Comparison of ENCODE assay signal across 8 mouse cellular contexts in the genomic region with DNA sequence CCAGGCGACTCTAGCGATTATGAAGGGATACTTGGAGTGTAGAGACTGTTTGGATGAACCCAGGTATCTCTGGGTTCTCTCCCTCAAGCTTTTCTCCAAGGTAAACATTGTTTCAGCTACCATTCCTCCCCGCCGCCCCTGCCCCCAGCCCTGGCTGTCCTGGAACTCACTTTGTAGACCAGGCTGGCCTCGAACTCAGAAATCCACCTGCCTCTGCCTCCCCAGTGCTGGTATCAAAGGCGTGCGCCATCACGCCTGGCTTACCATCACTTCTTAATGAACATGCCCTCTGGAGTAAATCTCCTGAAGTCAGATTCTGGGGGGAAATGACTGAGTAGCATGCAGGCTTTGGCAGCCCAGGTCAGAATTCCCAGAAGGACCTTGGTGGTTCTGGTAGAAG. TPM values are rescaled to one million over a fixed set of nuclear protein-coding genes. Genes with fewer than 3 reads are reported as not detected.
A peak's percentile ranks its signal among the peaks of the same experiment; 100 is the strongest.
DNase-seq lines count a peak whose midpoint lies in the region; ATAC-seq and TF ChIP-seq lines count a peak whose summit lies in the region.

A gene (minus strand): TSS at position 293 of the 400 bp plus-strand sequence.

- H3K27me3 ChIP-seq in lung, embryonic 14.5 days (ENCODE audit: insufficient read depth, low read length), result no peaks in the 10 kb centered on the region
- H3K27me3 ChIP-seq in heart, adult 2 months (ENCODE audit: control insufficient read depth, insufficient read depth, low read length), result no peaks in the 10 kb centered on the region
- no peaks in the 10 kb centered on the region for H3K27me3 ChIP-seq in midbrain, embryonic 14.5 days (ENCODE audit: control insufficient read depth, insufficient read depth, low read length)

- no peak for TF ChIP-seq POLR2A in heart, adult 2 months (IDR thresholded peaks at IDR 0.05; ENCODE audit: insufficient read depth, low read depth, low read length)

- intact Hi-C loops in heart, adult 2 months (cut with DNase I), result no loop called here

- no peak for TF ChIP-seq CTCF in lung, embryonic 14.5 days (IDR thresholded peaks at IDR 0.05; ENCODE audit: low read depth)
- no peak for TF ChIP-seq CTCF in heart, adult 2 months (IDR thresholded peaks at IDR 0.05)

- WGBS in lung, embryonic 14.5 days, result 45% methylated on average over 8 of the region's 8 CpGs
- WGBS in heart, adult 2 months, result 30% methylated on average over 8 of the region's 8 CpGs
- 59% methylated on average over 8 of the region's 8 CpGs for WGBS in midbrain, embryonic 14.5 days

- no peak for TF ChIP-seq EP300 in heart, adult 2 months (IDR thresholded peaks at IDR 0.05; ENCODE audit: insufficient read depth, low read depth, low read length)

- peak within 1 kb of the TSS; percentile 67 for H3K4me2 ChIP-seq in lung, embryonic 14.5 days
- H3K4me2 ChIP-seq in midbrain, embryonic 14.5 days (ENCODE audit: low read length), result peak within 1 kb of the TSS; percentile 80

- peaks cover 47% of the 10 kb centered on the region for H3K36me3 ChIP-seq in lung, embryonic 14.5 days (ENCODE audit: insufficient read depth)
- H3K36me3 ChIP-seq in heart, adult 2 months (ENCODE audit: control insufficient read depth, insufficient read depth, low read length), result peaks cover 3% of the 10 kb centered on the region
- H3K36me3 ChIP-seq in midbrain, embryonic 14.5 days (ENCODE audit: control insufficient read depth, insufficient read depth, low read length), result peaks cover 42% of the 10 kb centered on the region

- peaks cover 11% of the 10 kb centered on the region; the same call in 1 of the 2 replicates for H3K4me1 ChIP-seq in lung, embryonic 14.5 days (ENCODE audit: insufficient read depth)
- peaks cover 5% of the 10 kb centered on the region for H3K4me1 ChIP-seq in heart, adult 2 months (ENCODE audit: control insufficient read depth, insufficient read depth, low read length)
- peaks cover 33% of the 10 kb centered on the region for H3K4me1 ChIP-seq in midbrain, embryonic 14.5 days (ENCODE audit: control insufficient read depth, insufficient read depth, low read length)

- DNase-seq in lung, embryonic 14.5 days, result no peak
- no peak for DNase-seq in lung, postnatal 10 days
- DNase-seq in heart, adult 2 months, result no peak
- no peak for DNase-seq in layer of hippocampus, postnatal 14 days (ENCODE audit: low spot score in 2 of 2)
- DNase-seq in midbrain, embryonic 14.5 days, result no peak
- DNase-seq in right cerebral cortex, postnatal 10 days (ENCODE audit: low spot score in 2 of 2), result no peak
- no peak for DNase-seq in c-Kit-positive CD71-positive TER-119-positive erythroid progenitor cells, embryonic 14.5 days (ENCODE audit: low spot score)

- H3K4me3 ChIP-seq in lung, embryonic 14.5 days (ENCODE audit: low read depth, low read length), result peak within 1 kb of the TSS; percentile 100
- peak within 1 kb of the TSS; percentile 85 for H3K4me3 ChIP-seq in heart, adult 2 months
- H3K4me3 ChIP-seq in midbrain, embryonic 14.5 days (replicated peaks; ENCODE audit: low read depth, low read length), result peak within 1 kb of the TSS; percentile 100

- H3K9ac ChIP-seq in lung, embryonic 14.5 days, result peak within 1 kb of the TSS; percentile 98
- H3K9ac ChIP-seq in heart, adult 2 months (ENCODE audit: low read depth, low read length), result peak within 1 kb of the TSS; percentile 91
- peak within 1 kb of the TSS; percentile 98 for H3K9ac ChIP-seq in midbrain, embryonic 14.5 days (replicated peaks; ENCODE audit: low read length)

- H3K9me3 ChIP-seq in lung, embryonic 14.5 days (ENCODE audit: low read depth, low read length), result no peaks in the 10 kb centered on the region
- H3K9me3 ChIP-seq in midbrain, embryonic 14.5 days (ENCODE audit: control insufficient read depth, low read length), result no peaks in the 10 kb centered on the region

- peak within 1 kb of the TSS; percentile 98 for H3K27ac ChIP-seq in lung, embryonic 14.5 days (ENCODE audit: low read depth)
- H3K27ac ChIP-seq in heart, adult 2 months, result peak within 1 kb of the TSS; percentile 90
- H3K27ac ChIP-seq in midbrain, embryonic 14.5 days (replicated peaks; ENCODE audit: low read depth, low read length), result peak within 1 kb of the TSS; percentile 99

- no peak for ATAC-seq in lung, embryonic 14.5 days (ENCODE audit: insufficient read depth)
- ATAC-seq in common myeloid progenitor, adult 5-6 weeks (replicated peaks; ENCODE audit: low read depth, poor library complexity, severe bottlenecking), result no peak
- no peak for ATAC-seq in midbrain, embryonic 14.5 days (ENCODE audit: low FRiP score, low TSS enrichment)

- 0 out of 2 replicates have a peak, but pooled peaks cover 1% of the 10 kb centered on the region for H3K79me2 ChIP-seq in heart, adult 2 months (replicated peaks; ENCODE audit: control insufficient read depth, insufficient read depth, low read length)

RNA-seq across cellular contexts. Expression of the gene that starts here (rescaled TPM):
- 108 and 113 TPM in 2 replicates for polyA plus RNA-seq in lung, embryonic 14.5 days (2014; fragmentation: Nextera tagmentation; extraction: Ambion mirVana)
- 41.2 and 47.0 TPM in 2 replicates for total RNA-seq in common myeloid progenitor, adult 5-6 weeks (2017)
- 10 to 100 TPM; 39.0 to 42.2 TPM for total RNA-seq in heart, adult 2 months (2021)
- polyA plus RNA-seq in heart, adult 2 months (2012; rRNA removed), result 61.6 and 78.5 TPM in 2 replicates
- 10 to 100 TPM; 88.5 to 93.9 TPM for total RNA-seq in layer of hippocampus, postnatal 14 days (2021)
- polyA plus RNA-seq in midbrain, embryonic 14.5 days (2014; fragmentation: Nextera tagmentation; extraction: Ambion mirVana), result 162 and 193 TPM in 2 replicates
